Mouse (Mus musculus): ENCODE measurements around the gene Sec22b. TPM values are rescaled to one million over a fixed set of nuclear protein-coding genes. Genes with fewer than 3 reads are reported as not detected.

The Sec22b gene
- total RNA-seq (2014; rRNA removed) (62.8 and 69.3 TPM in 2 replicates), polyA plus RNA-seq (2015; fragmentation: Nextera tagmentation; extraction: Ambion mirVana) (81.4 and 89.1 TPM in 2 replicates)

GRCm38 (mm10) chr3:97900516-97901490 lies at the start of gene Sec22b:
Gene Sec22b, plus strand, starts transcription at chr3:97901190.
- WGBS, result 5% methylated on average over 41 of the region's 41 CpGs
- peak within 1 kb of the TSS; percentile 81 for H3K4me2 ChIP-seq (ENCODE audit: low read depth, low read length, poor library complexity, severe bottlenecking)
- peak; percentile 21; the same call in 1 of the 2 replicates for TF ChIP-seq CTCF (IDR thresholded peaks at IDR 0.05)
- H3K9me3 ChIP-seq (ENCODE audit: low read length), result no peaks in the 10 kb centered on the region
- peak within 1 kb of the TSS; percentile 87 for H3K9ac ChIP-seq (replicated peaks; ENCODE audit: low read length, poor library complexity, severe bottlenecking)
- peak; percentile 93 for DNase-seq (ENCODE audit: low spot score)
- H3K27me3 ChIP-seq (ENCODE audit: insufficient read depth, low read length), result no peaks in the 10 kb centered on the region
- peaks cover 3% of the 10 kb centered on the region; the same call in 1 of the 2 replicates for H3K4me1 ChIP-seq (ENCODE audit: insufficient read depth, low read length)
- H3K27ac ChIP-seq (ENCODE audit: low read depth, low read length), result peak within 1 kb of the TSS; percentile 59; the same call in 1 of the 2 replicates
- H3K36me3 ChIP-seq (ENCODE audit: insufficient read depth, low read length), result no peaks in the 10 kb centered on the region
- ATAC-seq (ENCODE audit: low FRiP score), result peak; percentile 82
- H3K4me3 ChIP-seq (ENCODE audit: low read depth, low read length), result peak within 1 kb of the TSS; percentile 96

- Histone ChIP-seq H3K4me2 (ENCODE audit: low read depth, low read length, poor library complexity, severe bottlenecking) (no peak overlapping the region), H3K9me3 (ENCODE audit: low read length) (no peaks in the 10 kb centered on the region), H3K36me3 (ENCODE audit: insufficient read depth, low read length) (no peaks in the 10 kb centered on the region), H3K9ac (replicated peaks; ENCODE audit: low read length, poor library complexity, severe bottlenecking) (no peak overlapping the region), H3K27ac (ENCODE audit: low read depth, low read length) (no peak overlapping the region), H3K4me1 (ENCODE audit: insufficient read depth, low read length) (no peaks in the 10 kb centered on the region), H3K27me3 (ENCODE audit: insufficient read depth, low read length) (no peaks in the 10 kb centered on the region), H3K4me3 (ENCODE audit: low read depth, low read length) (no peak overlapping the region)
- TF ChIP-seq CTCF (IDR thresholded peaks at IDR 0.05), result no peak
- DNase-seq (ENCODE audit: low spot score) (no peak), ATAC-seq (ENCODE audit: low FRiP score) (no peak)
- WGBS, result 90% methylated on average over 2 of the region's 2 CpGs
Observed at GRCm38 (mm10) chr3:97851803-97852202, 49.2 kb upstream of the Sec22b start.

- no peak overlapping the region for H3K27ac ChIP-seq (ENCODE audit: low read depth, low read length)
- no peaks in the 10 kb centered on the region for H3K4me1 ChIP-seq (ENCODE audit: insufficient read depth, low read length)
- TF ChIP-seq CTCF (IDR thresholded peaks at IDR 0.05), result no peak
- WGBS, result 61% methylated on average over 9 of the region's 9 CpGs
- no peak overlapping the region for H3K4me3 ChIP-seq (ENCODE audit: low read depth, low read length)
- ATAC-seq (ENCODE audit: low FRiP score) (no peak; the same call in 1 of the 2 replicates), DNase-seq (ENCODE audit: low spot score) (peak; percentile 14)
- H3K4me2 ChIP-seq (ENCODE audit: low read depth, low read length, poor library complexity, severe bottlenecking), result no peak overlapping the region
- no peaks in the 10 kb centered on the region for H3K36me3 ChIP-seq (ENCODE audit: insufficient read depth, low read length)
- H3K9me3 ChIP-seq (ENCODE audit: low read length), result no peaks in the 10 kb centered on the region
- H3K9ac ChIP-seq (replicated peaks; ENCODE audit: low read length, poor library complexity, severe bottlenecking), result no peak overlapping the region
- no peaks in the 10 kb centered on the region for H3K27me3 ChIP-seq (ENCODE audit: insufficient read depth, low read length)
Observed at GRCm38 (mm10) chr3:97854575-97855384, 46.2 kb upstream of the Sec22b start.

GRCm38 (mm10) chr3:97859400-97859799 lies 41.6 kb upstream of the Sec22b start:
- DNase-seq (ENCODE audit: low spot score), result no peak
- no peak overlapping the region for H3K4me3 ChIP-seq (ENCODE audit: low read depth, low read length)
- no peak for ATAC-seq (ENCODE audit: low FRiP score)
- H3K36me3 ChIP-seq (ENCODE audit: insufficient read depth, low read length), result no peaks in the 10 kb centered on the region
- H3K9ac ChIP-seq (replicated peaks; ENCODE audit: low read length, poor library complexity, severe bottlenecking), result no peak overlapping the region
- no peak overlapping the region for H3K4me2 ChIP-seq (ENCODE audit: low read depth, low read length, poor library complexity, severe bottlenecking)
- H3K9me3 ChIP-seq (ENCODE audit: low read length), result no peaks in the 10 kb centered on the region
- H3K27me3 ChIP-seq (ENCODE audit: insufficient read depth, low read length), result no peaks in the 10 kb centered on the region
- WGBS, result 89% methylated on average over 1 of the region's 1 CpGs
- no peaks in the 10 kb centered on the region for H3K4me1 ChIP-seq (ENCODE audit: insufficient read depth, low read length)
- no peak overlapping the region for H3K27ac ChIP-seq (ENCODE audit: low read depth, low read length)
- no peak for TF ChIP-seq CTCF (IDR thresholded peaks at IDR 0.05)

- no peak overlapping the region for H3K9ac ChIP-seq (replicated peaks; ENCODE audit: low read length, poor library complexity, severe bottlenecking)
- H3K9me3 ChIP-seq (ENCODE audit: low read length), result no peaks in the 10 kb centered on the region
- WGBS, result 87% methylated on average over 7 of the region's 7 CpGs
- H3K36me3 ChIP-seq (ENCODE audit: insufficient read depth, low read length), result no peaks in the 10 kb centered on the region
- H3K27ac ChIP-seq (ENCODE audit: low read depth, low read length), result no peak overlapping the region
- DNase-seq (ENCODE audit: low spot score) (no peak), ATAC-seq (ENCODE audit: low FRiP score) (no peak)
- H3K4me2 ChIP-seq (ENCODE audit: low read depth, low read length, poor library complexity, severe bottlenecking), result no peak overlapping the region
- no peaks in the 10 kb centered on the region for H3K27me3 ChIP-seq (ENCODE audit: insufficient read depth, low read length)
- H3K4me1 ChIP-seq (ENCODE audit: insufficient read depth, low read length), result no peaks in the 10 kb centered on the region; the same call in 1 of the 2 replicates
- no peak for TF ChIP-seq CTCF (IDR thresholded peaks at IDR 0.05)
- no peak overlapping the region for H3K4me3 ChIP-seq (ENCODE audit: low read depth, low read length)
Observed at GRCm38 (mm10) chr3:97860820-97861451, 40.1 kb upstream of the Sec22b start.

All from midbrain, postnatal 0 days (tissue).